Mouse (Mus musculus) hindbrain, embryonic 12.5 days (tissue): ENCODE measurements around the gene Hfe. TPM values are rescaled to one million over a fixed set of nuclear protein-coding genes. Genes with fewer than 3 reads are reported as not detected.
A peak's percentile ranks its signal among the peaks of the same experiment; 100 is the strongest.
"Not testable (repeated sequence)": the region's sequence is repeated elsewhere in the genome, so short reads cannot be mapped to it uniquely, and the experiment has no call there.

ENCODE experiments used
- ATAC-seq: fragments of 200-750 bp; cut with Nextera tagmentation; 2 replicates; pipeline ENCODE4 v1.8.0; 2017; ENCODE audit warnings: moderate TSS enrichment; ENCODE audit not compliant: low FRiP score
- H3K27ac ChIP-seq: fragments of 300-500 bp; sonication (generic); 2 replicates; pipeline ENCODE4 v1.5.1; 2016; ENCODE audit warnings: mild to moderate bottlenecking
- H3K27me3 ChIP-seq: fragments of 300-500 bp; sonication (generic); 2 replicates; pipeline ENCODE4 v1.6.1; 2016; ENCODE audit warnings: mild to moderate bottlenecking
- H3K36me3 ChIP-seq: fragments of 300-500 bp; sonication (generic); 2 replicates; pipeline ENCODE4 v1.6.1; 2016; ENCODE audit warnings: mild to moderate bottlenecking
- H3K4me1 ChIP-seq: fragments of 300-500 bp; sonication (generic); 2 replicates; pipeline ENCODE4 v1.6.1; 2016
- H3K4me2 ChIP-seq: fragments of 300-500 bp; sonication (generic); replicated peaks from 2 replicates; pipeline ENCODE4 v1.6.1; 2016; ENCODE audit warnings: mild to moderate bottlenecking
- H3K4me3 ChIP-seq: fragments of 300-500 bp; sonication (generic); 2 replicates; pipeline ENCODE4 v1.5.1; 2016; ENCODE audit warnings: mild to moderate bottlenecking
- H3K9ac ChIP-seq: fragments of 300-500 bp; sonication (generic); 2 replicates; pipeline ENCODE4 v1.6.1; 2016; ENCODE audit warnings: mild to moderate bottlenecking, moderate library complexity
- H3K9me3 ChIP-seq: fragments of 300-500 bp; sonication (generic); replicated peaks from 2 replicates; pipeline ENCODE4 v1.6.1; 2016; ENCODE audit warnings: mild to moderate bottlenecking
- WGBS: fragments of 180-500 bp; shearing (Covaris S2); methylation state at CpG from one replicate; pipeline ENCODE4 v1.1.7; 2016; 5-methylcytosine and 5-hydroxymethylcytosine counted together
- polyA plus RNA-seq: library from polyadenylated mRNA; unstranded; fragments of >200 nt; fragmentation: Nextera tagmentation; extraction: Ambion mirVana; gene quantifications from 2 replicates; pipeline ENCODE4 v1.2.1, GENCODE M21; 2016

Gene Hfe
- polyA plus RNA-seq, 1 experiment from 2014 or later, result 4.9 TPM

DNA sequence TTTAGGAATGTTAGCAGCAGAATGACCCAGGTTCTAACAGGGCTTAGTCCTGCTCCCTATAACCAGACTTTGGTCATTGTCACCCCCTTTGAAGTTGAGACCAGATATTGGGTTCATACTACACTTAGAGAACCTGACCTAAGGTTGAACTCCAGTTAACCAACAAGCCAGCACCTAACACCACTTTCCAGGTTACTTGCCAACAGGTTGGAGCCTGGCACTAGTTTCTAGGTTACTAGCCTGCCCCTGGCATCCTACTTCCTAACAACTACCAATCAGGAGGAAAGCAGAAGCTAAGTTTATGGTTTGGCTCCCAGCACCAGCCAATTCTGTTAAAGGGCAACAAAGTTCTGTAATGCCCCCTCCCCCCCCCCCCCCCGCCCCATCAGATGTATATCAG is 14.6 kb upstream of the Hfe start:
- Histone ChIP-seq H3K4me1 (no peaks in the 10 kb centered on the region), H3K9ac (no peak overlapping the region), H3K9me3 (no peaks in the 10 kb centered on the region), H3K27me3 (no peaks in the 10 kb centered on the region), H3K4me2 (no peak overlapping the region), H3K36me3 (no peaks in the 10 kb centered on the region), H3K4me3 (no peak overlapping the region), H3K27ac (no peak overlapping the region)
- WGBS, result no CpG with 5 or more reads among the region's 1 CpGs
- no peak for ATAC-seq

- H3K27ac ChIP-seq, result no peak overlapping the region
- 83% methylated on average over 4 of the region's 4 CpGs for WGBS
- H3K4me1 ChIP-seq, result no peaks in the 10 kb centered on the region
- H3K4me2 ChIP-seq, result no peak overlapping the region
- ATAC-seq, result no peak
- H3K9me3 ChIP-seq, result no peaks in the 10 kb centered on the region
- H3K4me3 ChIP-seq, result no peak overlapping the region
- no peaks in the 10 kb centered on the region for H3K27me3 ChIP-seq
- no peak overlapping the region for H3K9ac ChIP-seq
- no peaks in the 10 kb centered on the region for H3K36me3 ChIP-seq
These were observed 13.6 kb upstream of the Hfe start for GRCm38 (mm10) chr13:23724239-23724638.

DNA sequence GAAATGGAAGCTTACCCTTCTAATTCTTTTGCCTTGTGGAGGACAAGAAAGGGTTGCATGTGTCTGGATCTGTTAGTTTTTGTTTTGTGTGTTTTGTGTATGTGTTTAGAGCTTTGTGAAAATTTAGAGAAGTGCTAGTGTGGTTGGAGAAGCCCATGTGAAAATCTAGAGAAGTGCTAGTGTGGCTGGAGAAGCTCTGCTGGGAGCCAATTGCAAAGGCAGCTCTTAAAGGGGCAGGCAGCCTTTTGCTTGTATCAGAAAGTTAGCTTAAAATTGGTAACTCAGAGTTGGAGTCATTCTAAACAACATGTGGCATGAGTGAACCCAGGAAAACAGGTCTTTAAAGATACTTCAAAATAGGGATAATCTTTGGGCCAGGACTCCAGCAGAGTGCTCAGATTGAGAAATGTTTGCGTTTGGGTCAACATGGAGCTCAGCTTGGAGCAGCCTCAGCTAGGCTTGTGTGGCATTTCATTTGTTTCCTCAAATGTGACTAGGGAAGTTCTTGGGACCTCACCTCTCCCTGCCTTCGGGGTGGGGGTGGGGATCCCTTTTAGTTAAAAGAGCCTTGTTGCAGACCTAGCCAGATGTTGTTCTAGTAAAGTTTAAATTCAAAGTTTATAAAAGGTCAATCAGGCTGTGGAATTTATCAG is 7.1 kb upstream of the Hfe start:
- H3K9ac ChIP-seq, ATAC-seq, H3K27me3 ChIP-seq, H3K4me1 ChIP-seq, H3K4me3 ChIP-seq, H3K9me3 ChIP-seq, H3K4me2 ChIP-seq, H3K27ac ChIP-seq, H3K36me3 ChIP-seq: not testable (repeated sequence)
- WGBS, result 11% methylated on average over 2 of the region's 2 CpGs

DNA sequence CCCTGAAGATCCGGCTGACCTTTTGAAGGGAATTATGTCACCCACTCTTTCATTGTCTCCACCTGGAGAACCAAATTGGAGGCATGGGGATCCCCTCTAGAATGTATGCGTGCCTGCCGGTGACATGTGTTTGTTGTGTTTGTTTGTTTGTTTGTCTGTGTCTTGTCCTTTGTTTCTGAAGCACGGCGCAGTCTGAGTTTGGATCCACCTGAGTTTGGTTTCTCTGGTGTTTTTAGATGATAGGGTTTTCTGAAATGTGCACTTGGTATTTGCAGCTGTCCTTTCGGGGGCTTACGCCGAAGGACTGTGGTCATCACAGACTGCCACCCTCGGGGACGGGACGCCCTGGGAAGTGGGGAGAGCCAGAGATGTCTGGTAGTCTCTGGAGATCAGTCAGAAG is 6.5 kb upstream of the Hfe start:
- Histone ChIP-seq H3K27me3 (no peaks in the 10 kb centered on the region), H3K9me3 (no peaks in the 10 kb centered on the region), H3K4me3 (no peak overlapping the region), H3K36me3 (no peaks in the 10 kb centered on the region), H3K9ac (no peak overlapping the region), H3K4me2 (no peak overlapping the region), H3K27ac (no peak overlapping the region), H3K4me1 (no peaks in the 10 kb centered on the region)
- 48% methylated on average over 11 of the region's 11 CpGs for WGBS
- no peak for ATAC-seq

DNA sequence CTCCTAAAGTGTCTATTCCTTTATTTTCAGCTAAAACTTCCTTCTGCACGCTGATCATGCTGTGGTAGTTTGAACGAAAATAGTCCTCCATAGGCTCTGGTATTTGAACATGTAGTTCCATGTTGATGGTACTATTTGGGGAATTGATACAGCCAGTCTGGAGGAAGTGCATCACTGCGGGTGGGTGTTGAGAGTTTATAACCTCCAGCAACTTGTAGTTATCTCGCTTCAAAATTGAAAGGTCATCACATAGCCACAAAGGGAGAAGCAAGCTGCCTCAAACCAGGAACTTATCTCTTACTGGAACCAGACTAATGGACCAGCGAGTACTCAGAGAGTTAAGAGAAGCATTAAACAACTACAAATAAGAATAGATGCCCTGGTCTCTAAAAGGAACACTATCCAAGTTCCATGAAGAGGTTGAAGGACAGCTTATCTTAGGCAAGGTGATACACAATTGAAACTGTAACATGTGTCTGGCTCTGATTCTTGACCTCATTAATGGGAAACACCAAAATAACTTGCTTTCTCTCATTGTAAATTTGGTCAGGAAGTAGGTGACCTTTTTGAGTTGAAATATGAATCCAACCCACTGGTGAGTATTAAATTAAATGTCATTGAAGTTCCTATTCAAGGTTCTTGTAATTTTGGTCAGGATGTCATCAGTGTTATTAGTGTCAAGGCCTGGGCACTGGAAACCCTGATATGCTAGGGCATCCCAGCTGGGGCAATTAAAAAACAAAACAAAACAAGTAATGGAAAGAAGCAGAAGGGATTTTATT is 5.8 kb upstream of the Hfe start:
- H3K36me3 ChIP-seq, result no peaks in the 10 kb centered on the region
- no peak overlapping the region for H3K4me3 ChIP-seq
- H3K4me1 ChIP-seq, result no peaks in the 10 kb centered on the region
- H3K27me3 ChIP-seq, result peaks cover under 1% of the 10 kb centered on the region; the same call in 1 of the 2 replicates
- no peak for ATAC-seq
- H3K9ac ChIP-seq, result no peak overlapping the region
- no peaks in the 10 kb centered on the region for H3K9me3 ChIP-seq
- 87% methylated on average over 5 of the region's 5 CpGs for WGBS
- H3K4me2 ChIP-seq, result no peak overlapping the region
- no peak overlapping the region for H3K27ac ChIP-seq

DNA sequence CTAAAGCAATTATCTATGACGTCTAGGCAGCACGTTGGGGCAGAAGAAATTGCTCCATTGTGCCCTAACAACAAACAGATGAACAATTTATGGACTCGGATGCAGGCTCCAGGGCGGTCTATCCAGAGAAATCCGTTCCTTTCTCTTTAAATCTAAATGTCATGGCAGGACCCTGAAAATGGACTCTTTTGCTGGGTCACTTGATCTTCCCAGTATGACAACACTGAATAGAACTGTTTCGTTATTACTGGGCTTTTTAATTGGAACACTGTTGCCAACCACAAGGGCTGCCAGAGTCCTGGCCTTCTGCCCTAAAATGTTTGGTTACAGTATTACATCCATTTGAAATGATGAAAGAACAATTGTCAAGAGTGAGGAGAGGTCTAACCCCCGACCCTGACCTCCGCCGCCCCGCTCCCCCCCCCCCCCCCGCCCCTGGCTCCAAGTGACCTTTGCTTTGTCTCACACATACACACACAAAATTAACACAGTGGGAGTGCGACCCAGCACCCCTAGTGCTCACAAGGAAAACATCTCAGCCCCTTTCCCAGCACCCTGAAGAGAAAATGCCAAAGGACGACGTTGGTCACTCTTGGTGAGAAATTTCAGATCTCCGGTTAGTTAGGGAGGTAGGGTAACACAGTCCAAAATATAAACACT is 810 bp downstream of the Hfe start:
- Histone ChIP-seq H3K4me1 (peaks cover 12% of the 10 kb centered on the region), H3K4me2 (peak overlapping the region; percentile 59), H3K27me3 (peaks cover 4% of the 10 kb centered on the region; the same call in 1 of the 2 replicates), H3K9me3 (no peaks in the 10 kb centered on the region), H3K27ac (no peak overlapping the region), H3K4me3 (peak overlapping the region; percentile 32), H3K36me3 (no peaks in the 10 kb centered on the region), H3K9ac (peak overlapping the region; percentile 55)
- no peak for ATAC-seq
- 9% methylated on average over 12 of the region's 15 CpGs for WGBS

- H3K9me3 ChIP-seq, result no peaks in the 10 kb centered on the region
- H3K4me2 ChIP-seq, result no peak overlapping the region
- peaks cover 12% of the 10 kb centered on the region for H3K4me1 ChIP-seq
- H3K27ac ChIP-seq, result no peak overlapping the region
- ATAC-seq, result no peak
- no peaks in the 10 kb centered on the region for H3K36me3 ChIP-seq
- H3K9ac ChIP-seq, result no peak overlapping the region
- peaks cover 4% of the 10 kb centered on the region; the same call in 1 of the 2 replicates for H3K27me3 ChIP-seq
- 74% methylated on average over 4 of the region's 4 CpGs for WGBS
- no peak overlapping the region for H3K4me3 ChIP-seq
These were observed 2.0 kb downstream of the Hfe start for GRCm38 (mm10) chr13:23708654-23709053.

DNA sequence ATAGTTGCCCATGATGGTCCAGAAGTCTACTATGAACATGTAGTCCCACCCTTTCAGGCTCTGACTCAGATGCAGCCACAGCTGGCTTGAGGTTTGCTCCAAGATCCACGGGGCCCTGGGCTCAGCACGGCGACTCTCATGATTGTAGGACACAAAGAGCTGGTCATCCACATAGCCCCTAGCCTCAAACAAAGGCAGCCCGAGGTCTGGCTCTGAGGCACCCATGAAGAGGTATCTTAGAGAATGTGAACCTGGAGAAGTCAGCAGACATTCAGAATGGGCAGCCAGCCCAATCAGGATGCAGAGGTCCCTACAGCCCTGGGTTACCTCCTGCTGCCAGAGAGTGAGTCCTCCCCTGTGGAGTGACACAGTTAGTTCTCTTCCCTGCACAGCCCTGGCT is 2.6 kb downstream of the Hfe start:
- H3K27me3 ChIP-seq, result peaks cover 4% of the 10 kb centered on the region; the same call in 1 of the 2 replicates
- no peaks in the 10 kb centered on the region for H3K36me3 ChIP-seq
- no peak for ATAC-seq
- no peaks in the 10 kb centered on the region for H3K9me3 ChIP-seq
- no peak overlapping the region for H3K27ac ChIP-seq
- WGBS, result 86% methylated on average over 4 of the region's 4 CpGs
- H3K9ac ChIP-seq, result no peak overlapping the region
- no peak overlapping the region for H3K4me2 ChIP-seq
- peaks cover 12% of the 10 kb centered on the region for H3K4me1 ChIP-seq
- no peak overlapping the region for H3K4me3 ChIP-seq

DNA sequence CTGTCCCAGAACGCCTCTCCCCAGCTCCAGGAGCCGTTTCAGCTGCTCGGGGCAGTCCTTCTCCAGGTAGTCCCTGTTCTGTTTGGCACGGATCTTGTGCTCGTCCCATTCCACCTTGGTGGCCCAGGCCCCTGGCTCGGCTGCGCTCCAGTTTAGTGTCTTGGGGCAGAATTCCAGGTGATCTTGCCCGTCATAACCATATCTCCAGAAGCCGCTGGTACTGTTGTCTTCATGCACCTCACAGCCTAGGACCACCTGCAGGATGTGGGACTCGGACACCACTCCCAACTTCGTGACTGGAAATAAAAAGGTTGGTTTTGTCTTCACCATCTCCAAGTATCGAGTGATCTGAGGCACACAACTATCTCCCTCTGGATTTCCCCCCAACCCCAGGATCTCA is 3.9 kb downstream of the Hfe start:
- ATAC-seq, result no peak
- WGBS, result 92% methylated on average over 12 of the region's 12 CpGs
- peaks cover 12% of the 10 kb centered on the region for H3K4me1 ChIP-seq
- H3K27me3 ChIP-seq, result peaks cover 4% of the 10 kb centered on the region; the same call in 1 of the 2 replicates
- H3K4me2 ChIP-seq, result no peak overlapping the region
- no peaks in the 10 kb centered on the region for H3K9me3 ChIP-seq
- no peak overlapping the region for H3K4me3 ChIP-seq
- H3K36me3 ChIP-seq, result no peaks in the 10 kb centered on the region
- H3K27ac ChIP-seq, result no peak overlapping the region
- H3K9ac ChIP-seq, result no peak overlapping the region

- H3K36me3 ChIP-seq, result no peaks in the 10 kb centered on the region
- H3K9me3 ChIP-seq, result no peaks in the 10 kb centered on the region
- H3K27me3 ChIP-seq, result no peaks in the 10 kb centered on the region; the same call in 1 of the 2 replicates
- ATAC-seq, result no peak
- H3K4me2 ChIP-seq, result no peak overlapping the region
- H3K4me3 ChIP-seq, result no peak overlapping the region
- WGBS, result 95% methylated on average over 7 of the region's 7 CpGs
- H3K9ac ChIP-seq, result no peak overlapping the region
- H3K4me1 ChIP-seq, result peaks cover 12% of the 10 kb centered on the region
- no peak overlapping the region for H3K27ac ChIP-seq
These were observed 4.8 kb downstream of the Hfe start for GRCm38 (mm10) chr13:23705751-23706356.

DNA sequence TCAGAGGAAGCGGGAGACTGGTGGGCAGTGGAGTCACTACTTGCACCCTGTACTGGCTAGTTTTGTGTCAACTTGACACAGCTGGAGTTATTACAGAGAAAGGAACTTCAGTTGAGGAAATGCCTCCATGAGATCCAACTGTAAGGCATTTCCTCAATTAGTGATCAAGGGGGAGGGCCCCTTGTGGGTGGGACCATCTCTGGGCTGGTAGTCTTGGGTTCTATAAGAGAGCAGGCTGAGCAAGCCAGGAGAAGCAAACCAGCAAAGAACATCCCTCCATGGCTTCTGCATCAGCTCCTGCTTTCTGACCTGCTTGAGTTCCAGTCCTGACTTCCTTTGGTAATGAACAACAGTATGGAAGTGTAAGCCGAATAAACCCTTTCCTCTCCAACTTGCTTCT is 7.9 kb downstream of the Hfe start:
- not testable (repeated sequence) for H3K27ac ChIP-seq, H3K36me3 ChIP-seq, H3K4me1 ChIP-seq, H3K4me3 ChIP-seq, H3K4me2 ChIP-seq, H3K9me3 ChIP-seq, H3K27me3 ChIP-seq, ATAC-seq, H3K9ac ChIP-seq
- WGBS, result 85% methylated on average over 2 of the region's 2 CpGs

DNA sequence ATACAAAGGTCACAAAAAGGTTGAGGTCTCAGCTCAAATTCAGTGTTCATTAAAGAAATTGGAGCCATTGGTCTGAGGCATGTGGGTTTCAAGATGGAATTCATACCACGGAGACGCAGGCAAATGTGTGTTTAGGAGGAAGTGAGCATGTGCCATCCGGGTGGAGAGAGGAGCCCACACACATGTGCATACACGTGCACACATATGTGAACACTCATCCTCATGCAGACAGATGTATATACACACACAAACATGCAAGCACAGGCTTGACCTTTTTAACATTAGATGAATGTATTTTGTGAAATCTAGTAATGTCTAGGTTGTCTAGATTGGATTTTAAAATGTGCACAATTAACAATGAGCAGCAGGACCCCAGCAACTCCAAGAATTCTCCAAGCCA is 8.4 kb downstream of the Hfe start:
- no peaks in the 10 kb centered on the region for H3K9me3 ChIP-seq
- H3K4me3 ChIP-seq, result no peak overlapping the region
- no peak overlapping the region for H3K27ac ChIP-seq
- no peaks in the 10 kb centered on the region for H3K27me3 ChIP-seq
- H3K9ac ChIP-seq, result no peak overlapping the region
- WGBS, result 80% methylated on average over 4 of the region's 4 CpGs
- no peak for ATAC-seq
- peaks cover 4% of the 10 kb centered on the region; the same call in 1 of the 2 replicates for H3K4me1 ChIP-seq
- no peaks in the 10 kb centered on the region for H3K36me3 ChIP-seq
- no peak overlapping the region for H3K4me2 ChIP-seq
